Mouse (Mus musculus) myocyte (in vitro differentiated cells): ENCODE data around the gene P2rx6.

Experiments
- CEBPB ChIP-seq: IDR thresholded peaks from 2 replicates; pipeline ENCODE4 v1.6.1; 2011; ENCODE audit warnings: mild to moderate bottlenecking, moderate library complexity; ENCODE audit not compliant: poor library complexity, insufficient read depth, severe bottlenecking
- E2F4 ChIP-seq: IDR thresholded peaks from one replicate; pipeline ENCODE4 v1.6.1; 2011; ENCODE audit warnings: mild to moderate bottlenecking, control low read depth, moderate library complexity; ENCODE audit not compliant: insufficient read depth
- MAX ChIP-seq: IDR thresholded peaks from one replicate; pipeline ENCODE4 v1.6.1; 2011; ENCODE audit warnings: low read depth, mild to moderate bottlenecking, control low read depth
- MYOD1 ChIP-seq, 3 experiments: IDR thresholded peaks; one replicate each; pipeline ENCODE4 v1.6.1; 2011; ENCODE audit warnings: control low read depth in 2 of 3, low read depth in 2 of 3, mild to moderate bottlenecking in 2 of 3, moderate library complexity in 1 of 3; ENCODE audit not compliant: insufficient read length in 2 of 3, control insufficient read depth in 1 of 3
- MYOG ChIP-seq, 3 experiments: IDR thresholded peaks; one replicate each; pipeline ENCODE4 v1.6.1; 2011; ENCODE audit warnings: control low read depth in 2 of 3, low read depth in 2 of 3, mild to moderate bottlenecking in 2 of 3; ENCODE audit not compliant: insufficient read length in 2 of 3, control insufficient read depth in 1 of 3, insufficient read depth in 1 of 3
- POLR2A ChIP-seq: IDR thresholded peaks from one replicate; pipeline ENCODE4 v1.6.1; 2011; ENCODE audit warnings: low read depth, mild to moderate bottlenecking, control low read depth, moderate library complexity; ENCODE audit not compliant: insufficient read length
- POLR2AphosphoS2 ChIP-seq: IDR thresholded peaks from one replicate; pipeline ENCODE4 v1.6.1; 2011; ENCODE audit warnings: low read depth, control low read depth; ENCODE audit not compliant: insufficient read length
- REST ChIP-seq: IDR thresholded peaks from one replicate; pipeline ENCODE4 v1.6.1; 2011; ENCODE audit warnings: mild to moderate bottlenecking, control low read depth, moderate library complexity; ENCODE audit not compliant: insufficient read depth, insufficient read length
- TCF12 ChIP-seq: IDR thresholded peaks from one replicate; pipeline ENCODE4 v1.6.1; 2011; ENCODE audit warnings: mild to moderate bottlenecking, control low read depth; ENCODE audit not compliant: poor library complexity, insufficient read depth, severe bottlenecking
- TCF3 ChIP-seq: IDR thresholded peaks from one replicate; pipeline ENCODE4 v1.6.1; 2011; ENCODE audit warnings: low read depth, control low read depth; ENCODE audit not compliant: insufficient read length
- USF1 ChIP-seq: IDR thresholded peaks from one replicate; pipeline ENCODE4 v1.6.1; 2011; ENCODE audit warnings: low read depth, mild to moderate bottlenecking, control low read depth, moderate library complexity

DNA sequence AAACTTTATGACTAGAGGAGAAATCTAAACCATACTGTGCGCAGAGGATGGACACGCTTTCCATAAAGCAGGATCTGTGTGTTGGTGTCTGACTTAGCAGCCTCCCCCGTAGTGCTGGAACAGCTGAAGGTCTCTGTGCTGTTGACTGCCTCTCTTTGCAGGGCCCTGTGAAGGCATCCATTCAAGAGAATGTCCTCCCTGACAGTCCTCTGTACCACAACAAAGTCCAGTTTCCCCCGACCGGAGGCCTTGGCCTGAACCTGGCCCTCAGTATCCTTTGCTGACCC, 64.5 kb downstream of the P2rx6 start:
- TF ChIP-seq TCF12 (no peak), POLR2A (no peak), MAX (no peak), USF1 (no peak), POLR2AphosphoS2 (no peak), MYOG (IDR thresholded peaks at IDR 0.05; ENCODE audit: control insufficient read depth in 1 of 3, insufficient read depth in 1 of 3, insufficient read length in 2 of 3, low read depth in 2 of 3) (no peak), CEBPB (no peak), REST (no peak), MYOD1 (IDR thresholded peaks at IDR 0.05; ENCODE audit: control insufficient read depth in 1 of 3, insufficient read length in 2 of 3, low read depth in 2 of 3) (no peak), E2F4 (no peak), TCF3 (no peak)
